Mouse (Mus musculus): Measurements from ENCODE around the gene Gramd1c.

Gramd1c gene

DNA sequence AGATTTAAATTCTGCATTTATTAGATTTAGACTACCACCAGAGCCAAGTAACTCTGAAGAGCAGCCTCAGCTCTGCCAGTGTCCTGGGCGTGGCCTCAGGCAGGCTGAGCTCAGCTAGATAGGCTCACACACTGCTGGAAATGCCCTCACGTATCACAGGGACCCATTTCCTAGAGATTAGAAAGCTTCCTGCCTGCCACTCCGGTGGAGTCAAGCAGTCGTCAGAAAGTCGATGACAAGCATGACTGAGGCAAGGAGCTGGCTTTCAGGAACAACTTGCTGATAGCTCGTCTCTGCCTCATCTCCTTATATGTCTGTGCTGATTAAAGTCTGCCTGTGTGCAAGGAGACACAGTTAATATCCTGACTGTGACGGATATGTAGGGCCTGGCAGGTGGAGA is 44.8 kb downstream of the Gramd1c start:
- DNase-seq (ENCODE audit: low spot score in 2 of 2), result no peak

DNA sequence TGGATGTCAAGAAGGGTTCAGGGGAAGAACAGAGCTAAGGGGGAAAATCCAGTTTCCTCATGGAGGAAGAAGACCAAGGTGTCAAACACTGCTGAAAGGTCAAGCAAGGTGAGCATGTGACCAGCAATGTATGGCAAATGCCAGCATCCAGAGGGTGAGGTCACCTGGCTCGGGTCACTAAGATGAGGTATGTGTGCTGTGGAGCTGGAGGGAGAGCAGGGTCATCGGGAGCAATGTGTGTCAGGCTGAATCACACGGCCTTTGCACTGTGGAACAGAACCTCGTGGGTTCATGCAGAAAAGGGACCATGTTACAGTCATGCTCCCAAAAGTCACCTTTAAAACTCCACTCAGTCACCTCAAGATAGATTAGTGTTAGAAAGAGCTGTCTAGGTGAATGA is 45.4 kb downstream of the Gramd1c start:
- no peak for DNase-seq (ENCODE audit: low spot score in 2 of 2)

DNA sequence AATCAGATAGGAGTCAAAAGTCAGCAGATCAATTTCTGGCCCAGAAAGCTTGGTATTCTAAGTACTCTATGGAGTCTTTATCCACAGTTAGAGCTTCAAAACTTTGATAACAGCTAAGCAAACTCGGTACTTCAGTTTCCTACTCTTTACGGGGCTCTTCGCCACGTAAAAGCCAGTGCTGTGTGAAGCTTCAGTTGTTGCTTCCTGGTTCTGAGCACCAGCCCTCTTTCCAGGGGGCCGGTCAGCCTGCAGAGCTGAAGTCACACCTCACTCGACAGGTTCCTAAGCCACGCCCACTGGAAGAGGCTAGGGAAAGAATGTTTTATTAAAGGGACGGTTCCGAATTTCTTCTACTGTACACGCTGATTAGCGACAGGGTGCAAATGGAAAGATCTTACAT is 47.0 kb downstream of the Gramd1c start:
- DNase-seq (ENCODE audit: low spot score in 2 of 2), result peak; percentile 62 to 72

DNA sequence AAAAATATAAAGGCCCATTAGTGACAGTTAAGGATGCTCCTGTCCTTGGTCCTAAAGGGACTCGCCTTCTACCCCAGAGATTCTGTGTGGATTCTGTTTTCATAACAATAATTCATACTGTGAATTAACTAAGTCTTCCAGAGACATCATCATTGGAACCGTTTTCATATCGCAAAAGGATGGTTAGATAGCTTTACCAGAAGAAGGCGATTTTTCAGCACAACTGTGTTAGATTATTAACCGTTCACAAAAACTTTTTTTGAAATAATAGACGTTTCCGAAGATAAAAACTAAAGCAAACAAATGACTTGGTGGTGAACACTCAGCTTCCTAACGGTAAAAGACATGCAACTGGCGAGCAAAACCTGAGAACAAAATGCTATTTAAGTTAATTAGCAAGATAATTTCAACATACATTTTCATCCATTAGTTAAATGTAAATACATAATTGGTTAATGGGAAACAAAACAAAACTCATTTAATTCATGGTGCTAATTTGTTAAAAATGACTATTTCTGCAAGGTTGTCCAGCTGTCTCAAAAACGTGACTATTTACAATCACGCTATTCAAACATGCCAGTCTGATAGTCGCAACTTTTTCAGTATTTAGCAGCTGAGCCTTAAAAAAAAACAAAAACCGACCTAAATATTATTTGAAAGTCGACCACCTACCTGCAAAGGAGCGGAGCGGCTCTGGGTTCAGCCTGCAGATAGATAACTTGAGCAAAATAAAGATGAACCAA is 47.6 kb downstream of the Gramd1c start:
- no peak for DNase-seq (ENCODE audit: low spot score in 2 of 2)

DNA sequence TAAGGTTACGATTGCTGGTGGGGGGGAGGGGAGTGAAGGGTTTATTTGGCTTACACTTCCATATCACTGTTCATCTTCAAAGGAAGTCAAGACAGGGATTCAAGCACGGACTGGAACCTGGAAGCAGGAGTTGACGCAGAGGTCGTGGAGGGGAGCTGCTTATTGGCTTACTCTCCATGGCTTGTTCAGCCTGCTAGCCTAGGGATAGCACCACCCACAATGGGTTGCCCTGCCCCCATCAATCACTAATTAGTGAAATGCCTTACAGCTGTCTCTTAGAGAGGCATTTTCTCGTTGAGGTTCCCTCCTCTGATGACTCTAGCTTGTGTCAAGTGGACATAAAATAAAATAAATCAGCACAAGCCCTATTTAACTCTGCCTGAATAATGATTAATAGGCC is 52.1 kb downstream of the Gramd1c start:
- no peak for DNase-seq (ENCODE audit: low spot score in 2 of 2)

DNA sequence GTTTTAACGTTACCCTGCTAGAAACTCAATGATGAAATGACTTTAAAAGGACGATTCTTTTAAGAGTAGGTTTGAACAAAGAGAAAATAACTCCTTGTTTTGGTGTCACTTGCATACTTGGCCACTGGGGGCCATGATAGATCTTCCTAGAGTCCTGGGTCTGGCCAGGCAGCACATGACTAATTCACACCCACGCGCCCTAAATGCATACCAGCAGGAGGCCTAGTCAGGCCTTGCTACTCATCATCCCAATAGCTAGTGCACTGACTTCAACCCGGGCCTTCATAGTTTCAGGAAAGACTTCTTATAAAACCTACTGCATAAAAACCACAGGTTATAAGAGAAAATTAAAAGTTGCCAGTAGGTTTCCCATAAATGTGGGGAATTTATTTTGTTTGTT is 61.1 kb downstream of the Gramd1c start:
- no peak for DNase-seq (ENCODE audit: low spot score in 2 of 2)

DNA sequence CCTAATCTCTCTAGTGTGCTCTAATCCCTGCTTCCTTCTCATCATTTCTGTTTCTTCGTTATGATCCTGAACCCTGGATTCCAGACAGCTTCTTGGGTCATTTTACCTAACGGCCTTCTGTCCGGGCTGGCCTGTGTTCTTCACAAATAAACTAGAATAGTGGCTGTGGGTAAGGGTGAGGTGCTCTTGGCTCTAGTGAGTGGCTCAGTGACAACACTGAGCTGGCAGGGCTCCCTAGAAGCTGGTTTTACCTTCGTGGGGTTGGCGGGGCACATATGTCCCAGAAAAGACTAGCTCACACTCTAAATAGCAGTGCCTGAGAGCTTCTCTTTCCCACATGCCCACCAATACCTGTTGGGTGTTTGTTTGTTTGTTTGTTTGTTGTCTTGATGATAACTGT is 63.6 kb downstream of the Gramd1c start:
- no peak for DNase-seq (ENCODE audit: low spot score in 2 of 2)

DNA sequence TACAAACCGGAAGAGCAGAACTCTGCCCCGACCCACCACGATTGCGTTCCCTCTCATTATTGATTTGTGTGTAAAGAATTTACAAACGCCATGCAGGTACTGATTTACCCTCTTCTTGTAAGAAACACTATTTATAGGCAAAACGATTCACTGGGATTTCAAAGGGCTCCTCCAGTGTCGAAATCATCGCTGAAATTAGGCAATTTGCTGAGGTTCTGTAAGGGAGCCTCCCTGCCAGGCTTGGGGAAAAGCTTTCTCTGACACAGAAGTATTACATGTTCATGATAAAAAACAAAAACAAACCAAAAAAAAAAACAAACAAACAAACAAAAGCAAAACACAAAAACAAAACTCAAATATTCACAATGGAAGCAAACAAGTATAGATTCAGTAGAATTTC is 64.0 kb downstream of the Gramd1c start:
- DNase-seq (ENCODE audit: low spot score in 2 of 2), result peak in 1 of 2 experiments; percentile 31

DNA sequence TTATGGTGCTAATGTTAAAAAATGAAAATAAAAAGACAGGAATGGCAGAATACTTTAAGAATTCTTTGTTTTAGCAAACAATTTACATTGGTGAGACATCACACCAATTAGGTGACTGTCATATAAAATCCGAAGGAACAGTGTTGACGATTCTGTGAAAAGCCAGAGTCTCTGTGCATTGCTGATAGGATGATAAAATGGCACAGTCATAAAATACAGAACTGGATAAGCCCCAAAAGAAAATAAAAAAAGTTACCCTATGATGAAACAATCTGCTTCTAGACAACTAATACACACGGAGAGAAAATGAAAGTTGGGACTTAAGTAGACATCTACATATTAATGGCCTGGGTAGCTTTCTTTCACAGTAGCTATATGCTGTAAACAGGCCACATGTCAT is 68.5 kb downstream of the Gramd1c start:
- DNase-seq (ENCODE audit: low spot score in 2 of 2), result no peak

DNA sequence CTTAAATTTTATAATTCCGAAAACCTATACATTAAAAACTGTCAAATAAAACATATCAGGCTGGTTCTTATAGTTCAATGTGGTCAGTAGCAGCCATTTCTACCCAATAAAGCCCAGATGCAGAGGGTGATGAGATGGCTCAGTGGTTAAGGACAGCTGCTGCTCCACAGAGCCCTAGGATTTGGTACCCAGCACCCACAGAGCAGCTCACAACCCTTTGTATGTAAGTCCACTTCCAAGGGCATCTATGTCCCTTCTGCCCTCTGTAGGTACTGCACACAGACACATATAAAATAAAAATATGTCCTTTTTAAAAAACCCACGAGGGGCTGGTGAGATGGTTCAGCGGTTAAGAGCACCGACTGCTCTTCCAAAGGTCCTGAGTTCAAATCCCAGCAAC is 76.8 kb downstream of the Gramd1c start:
- no peak for DNase-seq (ENCODE audit: low spot score in 2 of 2)

DNA sequence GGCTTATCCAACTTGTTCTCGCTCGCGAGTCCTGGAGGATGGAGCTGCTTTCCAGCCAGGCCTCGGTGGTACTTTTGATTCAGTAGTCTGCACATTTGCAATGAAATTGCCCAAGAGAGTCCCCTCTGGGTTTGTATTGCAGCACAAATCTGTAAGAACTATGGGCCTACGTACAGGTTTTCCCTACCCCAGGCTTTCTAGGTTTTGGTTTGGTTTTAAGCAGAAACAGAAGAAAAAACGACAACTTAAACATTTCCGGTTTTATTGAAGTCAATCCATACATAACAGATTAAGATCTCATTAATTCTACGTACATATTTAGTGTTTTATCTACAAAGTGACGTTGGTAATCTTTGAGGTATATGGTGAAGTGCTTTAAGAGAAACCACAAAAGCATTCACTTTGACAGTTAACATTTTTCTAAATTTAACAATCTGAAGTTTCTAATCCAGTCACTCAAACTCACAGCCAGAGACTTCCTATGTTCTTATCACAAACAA is 83.0 kb downstream of the Gramd1c start:
- DNase-seq (ENCODE audit: low spot score in 2 of 2), result no peak

DNA sequence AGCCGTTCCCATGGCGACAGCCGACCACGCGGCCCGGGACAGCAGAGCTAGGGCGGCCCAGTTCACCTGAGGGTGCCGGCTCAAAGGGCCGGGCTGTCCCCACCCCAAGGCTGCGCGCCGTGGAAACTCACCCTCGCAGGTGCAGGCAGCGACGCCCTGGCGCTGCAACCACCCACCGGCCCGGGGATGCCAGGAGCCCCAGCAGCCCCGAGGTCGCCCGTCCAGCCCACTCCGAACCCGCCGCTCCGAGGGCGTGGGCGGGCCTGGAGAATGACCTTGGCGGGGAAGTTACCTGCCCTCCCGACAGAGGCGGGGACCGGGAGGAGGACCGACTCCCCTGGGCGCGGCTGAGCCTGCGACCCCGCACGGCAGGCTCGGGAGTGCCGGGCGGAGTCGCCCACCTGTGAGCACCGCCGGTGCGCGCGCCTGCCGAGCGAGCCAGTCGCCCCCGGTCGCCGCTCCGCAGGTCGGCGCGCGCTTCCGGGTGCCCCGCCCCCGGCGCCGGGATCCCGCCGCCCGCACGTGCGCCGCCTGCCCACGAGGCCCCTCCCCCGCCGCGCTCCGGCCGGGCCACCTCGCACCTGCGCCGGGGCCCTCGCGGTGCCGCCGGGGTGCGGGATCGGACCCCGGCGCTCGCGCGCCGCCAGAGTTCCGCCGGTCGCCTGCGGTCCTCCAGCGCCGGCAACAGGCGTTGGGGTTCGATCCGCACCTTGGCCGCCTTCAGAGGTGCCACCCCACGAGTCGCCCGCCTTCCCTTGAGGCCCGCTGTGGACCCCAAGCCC is 83.6 kb downstream of the Gramd1c start, which contains the start of gene Zdhhc23:
TSS of gene Zdhhc23 (minus strand) at position 464 of the 782 bp plus-strand sequence.
- DNase-seq (ENCODE audit: low spot score in 2 of 2), result peak; percentile 18 to 29

DNA sequence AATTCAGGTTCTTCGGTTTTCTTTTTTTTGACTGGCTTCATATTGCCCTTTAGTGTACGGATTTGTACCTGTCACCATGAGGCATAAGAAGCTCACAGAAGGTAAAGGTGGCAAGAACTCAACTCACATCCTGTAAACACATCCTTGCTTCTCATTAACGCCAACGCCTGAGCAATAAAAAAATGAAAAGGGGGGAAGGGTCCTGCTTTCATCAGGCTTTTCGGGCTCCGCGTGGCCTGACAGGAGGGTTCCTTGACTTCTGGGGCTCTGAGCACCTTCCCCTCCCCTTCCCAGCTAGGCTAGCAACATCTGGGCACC is 84.2 kb downstream of the Gramd1c start:
- no peak for DNase-seq (ENCODE audit: low spot score in 2 of 2)

DNA sequence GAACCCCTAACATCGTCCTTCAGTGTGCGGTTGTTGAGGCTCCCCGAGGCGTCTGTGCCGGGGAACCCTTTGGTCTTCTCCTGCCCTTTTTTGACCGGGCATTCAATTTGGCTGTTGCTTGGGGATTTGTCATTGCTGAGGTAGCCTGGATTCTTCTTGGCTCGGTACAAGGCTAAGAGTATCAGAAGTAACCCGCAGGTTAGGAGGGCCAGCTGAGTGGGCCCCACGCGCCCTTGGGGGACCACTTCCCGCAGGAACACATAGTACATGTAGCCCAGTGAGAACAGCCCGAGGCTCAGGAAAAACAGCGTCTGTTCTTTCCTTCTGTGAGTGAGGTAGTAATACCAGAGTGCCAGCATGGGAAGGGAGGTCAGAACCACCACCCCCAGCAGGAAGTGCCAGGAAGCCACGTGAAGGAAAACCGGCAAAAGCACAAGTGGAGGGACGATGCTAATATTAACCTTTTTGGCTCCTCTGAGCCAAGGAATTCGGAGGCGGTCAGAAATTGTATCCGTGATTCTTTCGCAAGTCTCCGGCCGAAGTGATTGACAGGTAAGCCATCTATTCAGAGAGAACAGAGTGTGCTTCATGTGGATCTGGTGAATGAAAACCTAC is 89.4 kb downstream of the Gramd1c start:
- DNase-seq (ENCODE audit: low spot score in 2 of 2), result no peak

DNA sequence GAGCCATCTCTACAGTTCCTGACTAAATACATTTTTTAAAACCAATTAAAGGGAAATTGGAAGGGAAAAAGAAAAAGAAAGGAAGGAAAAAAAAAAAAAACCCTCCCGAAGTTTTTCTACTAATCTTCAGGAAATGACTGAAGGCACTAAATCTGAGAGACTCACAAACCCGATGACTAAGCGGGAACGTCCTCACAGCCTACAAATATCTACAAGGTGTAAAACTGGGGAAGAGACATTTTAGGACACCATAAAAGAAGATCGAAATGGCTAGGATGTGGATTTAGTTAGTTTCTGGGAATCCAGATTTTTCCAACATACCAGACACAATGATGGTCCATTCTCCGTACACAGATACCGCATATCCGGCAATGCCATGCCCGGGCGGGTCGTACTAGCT is 90.0 kb downstream of the Gramd1c start:
- no peak for DNase-seq (ENCODE audit: low spot score in 2 of 2)

DNA sequence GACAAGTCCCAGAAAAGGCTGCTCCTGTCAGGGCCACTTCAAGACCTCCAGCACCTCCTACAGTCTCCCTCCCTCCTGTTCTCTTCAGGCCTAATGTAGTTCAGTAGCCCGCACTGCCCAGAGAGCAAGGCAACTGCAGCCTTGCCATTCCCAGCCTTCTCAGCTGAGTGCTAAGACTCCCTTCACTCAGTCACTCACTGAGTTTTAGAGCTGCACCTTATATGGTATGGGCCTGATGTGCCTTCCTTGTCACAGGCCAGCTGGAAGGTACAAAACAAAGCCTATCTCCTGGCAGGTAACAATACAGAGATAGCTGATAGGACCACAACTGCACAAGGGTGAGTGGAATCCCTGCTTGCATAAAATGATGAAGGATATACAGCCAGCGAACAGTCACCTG is 90.8 kb downstream of the Gramd1c start:
- no peak for DNase-seq (ENCODE audit: low spot score in 2 of 2)

DNA sequence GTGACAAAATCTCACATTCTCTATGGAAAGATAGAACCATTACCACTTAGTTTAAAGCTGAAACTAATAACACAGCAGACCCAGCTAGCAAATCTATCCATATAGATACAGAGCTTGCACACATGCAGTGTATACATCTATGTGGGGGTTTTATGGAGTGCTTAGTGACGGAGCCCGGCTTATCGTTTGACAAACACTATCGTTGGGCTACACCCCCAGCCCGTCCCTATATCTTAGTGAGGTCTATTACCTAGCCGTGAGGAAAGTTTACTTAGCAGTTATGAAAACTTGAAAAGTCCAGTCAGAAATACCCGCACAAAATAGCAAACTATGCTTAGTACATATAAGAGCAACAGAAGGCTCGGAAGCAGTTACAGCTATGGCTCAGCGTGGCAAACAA is 91.4 kb downstream of the Gramd1c start:
- DNase-seq (ENCODE audit: low spot score in 2 of 2), result no peak

DNA sequence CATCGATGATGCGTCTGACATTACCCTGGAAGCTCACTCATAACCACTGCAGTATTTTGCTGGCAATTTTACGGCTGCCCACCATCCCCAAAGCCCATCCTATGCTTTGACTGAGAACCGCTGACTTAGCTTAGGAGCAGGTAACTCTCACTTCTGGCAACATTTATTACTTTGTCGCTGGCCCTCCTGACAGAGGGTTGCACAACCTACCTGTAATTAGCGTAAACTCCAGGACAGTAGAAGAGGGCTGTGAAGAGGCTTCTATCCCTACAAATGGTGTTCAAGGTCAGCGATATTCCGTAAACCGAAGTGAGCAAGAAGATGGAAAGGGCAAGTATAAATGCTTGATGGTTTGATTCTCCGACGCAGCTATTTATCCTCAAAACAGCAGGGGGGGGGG is 92.0 kb downstream of the Gramd1c start:
- DNase-seq (ENCODE audit: low spot score in 2 of 2), result no peak

DNA sequence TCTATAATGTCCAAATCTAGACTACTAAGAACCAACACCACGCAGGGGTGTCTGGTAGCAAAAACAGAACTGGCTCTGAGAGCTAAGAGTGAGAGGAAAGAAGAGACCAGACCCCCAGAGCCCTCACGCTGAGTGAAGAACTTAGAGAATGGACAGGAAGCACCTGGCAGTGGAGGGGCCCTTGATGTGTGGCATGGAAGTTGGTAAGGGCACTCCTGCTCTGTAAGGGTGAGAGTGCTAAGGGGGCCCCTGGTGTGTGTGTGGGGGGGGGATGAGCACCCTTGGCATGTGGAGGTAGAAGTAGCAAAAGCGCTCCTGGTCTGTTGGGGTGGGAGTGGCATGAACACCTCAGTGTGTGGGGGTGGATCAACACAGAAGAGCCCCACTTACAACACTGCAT is 92.7 kb downstream of the Gramd1c start:
- no peak for DNase-seq (ENCODE audit: low spot score in 2 of 2)

DNA sequence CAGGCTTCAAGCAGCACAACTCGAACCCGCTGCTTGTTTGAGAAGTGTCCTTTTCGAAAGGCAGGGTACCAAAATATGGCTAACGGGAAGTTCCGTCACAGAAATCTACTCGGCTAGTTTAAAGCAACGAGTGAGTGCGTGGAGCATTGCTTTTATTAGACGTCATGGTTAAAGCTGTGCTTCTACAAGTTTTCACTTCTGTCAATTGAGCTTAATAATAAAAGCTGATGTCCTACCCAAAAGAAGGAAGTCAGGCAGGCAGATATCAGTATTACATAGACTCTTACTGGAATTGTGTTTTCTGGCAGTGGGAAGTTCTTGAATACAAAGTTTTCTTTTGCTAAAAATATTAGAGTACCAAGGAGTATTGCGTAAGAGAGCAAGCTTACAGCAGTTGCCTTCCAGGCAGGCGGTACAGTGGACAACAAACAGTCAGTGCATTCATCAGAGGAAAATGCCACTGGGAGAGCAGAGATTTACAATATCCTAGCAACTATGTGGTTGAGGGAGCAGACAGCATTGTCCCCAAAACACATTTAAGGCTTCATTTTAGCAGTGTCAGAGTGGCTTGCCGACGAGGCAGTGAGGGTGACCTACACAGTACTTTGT is 97.3 kb downstream of the Gramd1c start:
- DNase-seq (ENCODE audit: low spot score in 2 of 2), result no peak

DNA sequence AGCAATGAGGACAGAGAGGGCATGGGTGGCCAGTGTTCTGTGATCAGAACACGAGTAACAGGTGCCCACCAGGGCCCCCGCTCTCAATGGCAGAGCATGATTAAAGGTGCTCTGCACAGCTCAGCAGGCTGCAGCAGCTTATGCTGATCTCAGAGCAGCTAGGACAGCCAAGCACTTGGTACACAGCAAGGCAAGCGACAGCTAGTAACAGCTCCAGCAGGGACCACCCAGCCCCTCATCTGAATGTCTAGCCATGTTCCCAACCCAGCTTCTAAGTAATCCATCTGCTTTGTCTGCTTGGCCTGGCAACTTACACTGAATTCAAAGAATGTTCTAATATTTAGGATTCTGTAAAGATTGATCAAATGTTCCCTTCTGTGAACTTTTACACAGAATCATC is 99.4 kb downstream of the Gramd1c start:
- no peak for DNase-seq (ENCODE audit: low spot score in 2 of 2)

DNA sequence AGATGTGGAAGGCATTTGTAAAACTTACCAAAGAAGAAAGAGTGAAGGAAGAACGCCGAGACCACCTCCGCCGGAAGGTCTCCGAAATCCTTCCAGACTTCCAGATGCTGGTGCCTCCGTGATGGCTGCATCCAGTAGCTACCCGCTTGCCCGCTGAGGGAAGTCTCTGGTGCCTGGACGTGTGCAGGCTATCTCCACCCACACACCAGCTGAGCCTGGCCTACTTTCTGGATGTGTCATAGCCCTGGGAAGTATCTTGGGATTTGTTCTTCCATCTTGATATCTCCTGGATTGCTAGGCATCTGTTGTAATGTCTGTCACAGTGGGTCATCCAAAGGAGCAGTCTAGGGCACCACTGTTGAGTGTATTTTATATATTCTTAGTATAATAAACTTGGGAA is 99.9 kb downstream of the Gramd1c start:
- no peak for DNase-seq (ENCODE audit: low spot score in 2 of 2)
